Mouse (Mus musculus) heart, embryonic 14.5 days (tissue): ENCODE data around the gene F7. TPM values are rescaled to one million over a fixed set of nuclear protein-coding genes. Genes with fewer than 3 reads are reported as not detected.

Experiments used
- ATAC-seq: fragments of 200-750 bp; cut with Nextera tagmentation; 2 replicates; pipeline ENCODE4 v1.8.0; 2017; ENCODE audit warnings: low read depth, moderate TSS enrichment; ENCODE audit not compliant: insufficient number of reproducible peaks, insufficient read depth, low FRiP score
- H3K27ac ChIP-seq, 2 experiments: fragments of 200-500 bp in 1 of 2; fragments of 300-500 bp in 1 of 2; sonication (generic) in 1 of 2; replicated peaks in 1 of 2; 2 replicates each; pipeline ENCODE4 v1.5.1; 2012 to 2014; ENCODE audit warnings: low read depth in 2 of 2, low read length in 2 of 2, control low read depth in 1 of 2, mild to moderate bottlenecking in 1 of 2, mixed read lengths in 1 of 2; ENCODE audit not compliant: control insufficient read depth in 1 of 2, insufficient read depth in 1 of 2
- H3K27me3 ChIP-seq: fragments of 300-500 bp; sonication (generic); 2 replicates; pipeline ENCODE4 v1.6.1; 2014; ENCODE audit warnings: mild to moderate bottlenecking, low read length, control low read depth; ENCODE audit not compliant: control insufficient read depth, insufficient read depth
- H3K36me3 ChIP-seq: fragments of 300-500 bp; sonication (generic); 2 replicates; pipeline ENCODE4 v1.6.1; 2014; ENCODE audit warnings: mild to moderate bottlenecking, control low read depth, low read length, mixed read lengths; ENCODE audit not compliant: control insufficient read depth, insufficient read depth
- H3K4me1 ChIP-seq, 2 experiments: fragments of 200-500 bp in 1 of 2; fragments of 300-500 bp in 1 of 2; sonication (generic) in 1 of 2; 2 replicates each; pipeline ENCODE4 v1.6.1; 2012 to 2014; ENCODE audit warnings: low read length in 2 of 2, control low read depth in 1 of 2, mixed read lengths in 1 of 2; ENCODE audit not compliant: control insufficient read depth in 2 of 2, insufficient read depth in 2 of 2
- H3K4me2 ChIP-seq: fragments of 300-500 bp; sonication (generic); 2 replicates; pipeline ENCODE4 v1.6.1; 2014; ENCODE audit warnings: mild to moderate bottlenecking, low read length
- H3K4me3 ChIP-seq, 2 experiments: fragments of 200-500 bp in 1 of 2; fragments of 300-500 bp in 1 of 2; sonication (generic) in 1 of 2; 2 replicates each; pipeline ENCODE4 v1.5.1; 2012 to 2014; ENCODE audit warnings: low read length in 2 of 2, mild to moderate bottlenecking in 2 of 2, control low read depth in 1 of 2, low read depth in 1 of 2, moderate library complexity in 1 of 2; ENCODE audit not compliant: control insufficient read depth in 1 of 2, insufficient read depth in 1 of 2
- H3K9ac ChIP-seq: fragments of 300-500 bp; sonication (generic); 2 replicates; pipeline ENCODE4 v1.6.1; 2014; ENCODE audit warnings: mild to moderate bottlenecking, low read length
- H3K9me3 ChIP-seq: fragments of 300-500 bp; sonication (generic); 2 replicates; pipeline ENCODE4 v1.6.1; 2016; ENCODE audit warnings: low read length, control low read depth; ENCODE audit not compliant: control insufficient read depth
- WGBS: fragments of 180-500 bp; shearing (Covaris S2); extraction: QIAGEN DNeasy Blood & Tissue Kit; methylation state at CpG from one replicate; pipeline ENCODE4 v1.1.7; 2014; 5-methylcytosine and 5-hydroxymethylcytosine counted together
- polyA plus RNA-seq: library from polyadenylated mRNA; unstranded; fragments of >200 nt; fragmentation: Nextera tagmentation; extraction: Ambion mirVana; gene quantifications from 2 replicates; pipeline ENCODE4 v1.2.1, GENCODE M21; 2014

The F7 gene
- polyA plus RNA-seq = not detected in 2 replicates

- no peak within 1 kb of the TSS for H3K4me3 ChIP-seq
- no peaks in the 10 kb centered on the region for H3K4me1 ChIP-seq
- H3K27ac ChIP-seq = no peak within 1 kb of the TSS
- H3K36me3 ChIP-seq = no peaks in the 10 kb centered on the region
- ATAC-seq = no peak
- H3K9me3 ChIP-seq = no peaks in the 10 kb centered on the region
- no peak within 1 kb of the TSS for H3K9ac ChIP-seq
- WGBS = 62% methylated on average over 9 of the region's 10 CpGs
- no peak within 1 kb of the TSS for H3K4me2 ChIP-seq
- no peaks in the 10 kb centered on the region for H3K27me3 ChIP-seq
Measured at GRCm38 (mm10) chr8:13025487-13026224, at the start of gene F7. TSS of gene F7 (plus strand) at chr8:13026034.

- no peak overlapping the region for H3K27ac ChIP-seq
- no peak overlapping the region for H3K9ac ChIP-seq
- 0 out of 2 replicates have a peak, but pooled peaks cover 2% of the 10 kb centered on the region for H3K9me3 ChIP-seq
- no peak overlapping the region for H3K4me3 ChIP-seq
- no peak for ATAC-seq
- H3K4me2 ChIP-seq = no peak overlapping the region
- no peaks in the 10 kb centered on the region for H3K27me3 ChIP-seq
- WGBS = 85% methylated on average over 11 of the region's 11 CpGs
- no peaks in the 10 kb centered on the region for H3K4me1 ChIP-seq
- no peaks in the 10 kb centered on the region for H3K36me3 ChIP-seq
Measured at GRCm38 (mm10) chr8:12976290-12976689, 49.5 kb upstream of the F7 start.

DNA sequence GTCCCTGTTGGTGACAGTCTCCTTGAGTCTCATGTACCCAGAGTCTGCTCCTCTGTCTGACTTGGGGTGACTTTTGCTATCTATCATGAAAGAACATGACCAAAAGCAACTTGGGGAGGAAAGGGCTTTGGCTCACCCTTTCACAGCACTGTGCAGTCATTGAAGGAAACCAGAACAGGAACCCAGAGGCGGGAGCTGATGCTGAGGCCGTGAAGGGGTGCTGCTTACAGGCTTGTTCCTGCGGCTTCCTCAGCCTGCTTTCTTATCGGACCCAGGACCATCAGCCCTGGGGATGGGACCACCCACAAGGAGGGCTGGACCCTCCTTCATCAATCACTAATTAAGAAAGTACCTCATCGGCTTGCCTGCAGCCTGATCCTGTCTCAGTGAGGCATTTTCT, 49.1 kb upstream of the F7 start:
- Histone ChIP-seq H3K4me2 (no peak overlapping the region), H3K9me3 (0 out of 2 replicates have a peak, but pooled peaks cover 4% of the 10 kb centered on the region), H3K4me3 (no peak overlapping the region), H3K27ac (no peak overlapping the region), H3K9ac (no peak overlapping the region), H3K36me3 (no peaks in the 10 kb centered on the region), H3K4me1 (no peaks in the 10 kb centered on the region), H3K27me3 (no peaks in the 10 kb centered on the region)
- ATAC-seq = no peak
- 31% methylated on average over 5 of the region's 5 CpGs for WGBS

- 47% methylated on average over 12 of the region's 12 CpGs for WGBS
- H3K4me3 ChIP-seq = no peak overlapping the region
- H3K27ac ChIP-seq = no peak overlapping the region
- no peaks in the 10 kb centered on the region for H3K36me3 ChIP-seq
- no peak overlapping the region for H3K9ac ChIP-seq
- no peaks in the 10 kb centered on the region for H3K27me3 ChIP-seq
- no peak for ATAC-seq
- H3K4me2 ChIP-seq = no peak overlapping the region
- no peaks in the 10 kb centered on the region for H3K4me1 ChIP-seq
- H3K9me3 ChIP-seq = 0 out of 2 replicates have a peak, but pooled peaks cover 6% of the 10 kb centered on the region
Measured at GRCm38 (mm10) chr8:12977325-12977724, 48.5 kb upstream of the F7 start.

GRCm38 (mm10) chr8:12978308-12978707, 47.5 kb upstream of the F7 start:
- no peaks in the 10 kb centered on the region for H3K27me3 ChIP-seq
- ATAC-seq = no peak
- no peaks in the 10 kb centered on the region for H3K36me3 ChIP-seq
- no peak overlapping the region for H3K4me3 ChIP-seq
- H3K9ac ChIP-seq = no peak overlapping the region
- no peaks in the 10 kb centered on the region for H3K4me1 ChIP-seq
- 0 out of 2 replicates have a peak, but pooled peaks cover 6% of the 10 kb centered on the region for H3K9me3 ChIP-seq
- 52% methylated on average over 2 of the region's 2 CpGs for WGBS
- H3K27ac ChIP-seq = no peak overlapping the region
- H3K4me2 ChIP-seq = no peak overlapping the region

- 0 out of 2 replicates have a peak, but pooled peaks have one; percentile 23 for ATAC-seq
- H3K9ac ChIP-seq = no peak overlapping the region
- no peaks in the 10 kb centered on the region for H3K36me3 ChIP-seq
- H3K27me3 ChIP-seq = no peaks in the 10 kb centered on the region
- no peak overlapping the region for H3K27ac ChIP-seq
- 0 out of 2 replicates have a peak, but pooled peaks cover 6% of the 10 kb centered on the region for H3K9me3 ChIP-seq
- WGBS = 22% methylated on average over 5 of the region's 5 CpGs
- no peak overlapping the region for H3K4me2 ChIP-seq
- H3K4me1 ChIP-seq = no peaks in the 10 kb centered on the region
- H3K4me3 ChIP-seq = no peak overlapping the region
Measured at GRCm38 (mm10) chr8:12978726-12979125, 47.1 kb upstream of the F7 start.

- WGBS = 77% methylated on average over 18 of the region's 18 CpGs
- H3K27me3 ChIP-seq = no peaks in the 10 kb centered on the region
- 0 out of 2 replicates have a peak, but pooled peaks cover 6% of the 10 kb centered on the region for H3K9me3 ChIP-seq
- H3K4me1 ChIP-seq = peaks cover 5 to 6% of the 10 kb centered on the region in 2 experiments; a peak in 3 of 4 replicates
- no peak overlapping the region for H3K4me3 ChIP-seq
- H3K9ac ChIP-seq = no peak overlapping the region
- no peaks in the 10 kb centered on the region for H3K36me3 ChIP-seq
- no peak overlapping the region for H3K27ac ChIP-seq
- H3K4me2 ChIP-seq = no peak overlapping the region
- no peak for ATAC-seq
Measured at GRCm38 (mm10) chr8:12983681-12984467, 42.0 kb upstream of the F7 start.
